Mouse (Mus musculus) leukemia stem cell, adult 10-12 weeks (primary cell): ENCODE measurements around the gene Nwd2. TPM values are rescaled to one million over a fixed set of nuclear protein-coding genes. Genes with fewer than 3 reads are reported as not detected.

ENCODE experiments used
- polyA plus RNA-seq: library from polyadenylated mRNA; stranded (reverse); fragments of >175 nt; gene quantifications from 2 replicates; pipeline ENCODE4 v1.2.3, GENCODE M21; 2012; ENCODE audit warnings: low replicate concordance

The Nwd2 gene
- polyA plus RNA-seq = not detected in 2 replicates

GRCm38 (mm10) chr5:63649070-63649532, at the start of gene Nwd2:
Gene Nwd2 (plus strand): TSS chr5:63649102.

GRCm38 (mm10) chr5:63811819-63812508, 163.1 kb downstream of the Nwd2 start, which contains the start of gene 0610040J01Rik:
Gene 0610040J01Rik (plus strand): TSS chr5:63812363.

Other genes starting within 250 kb of the Nwd2 start
- 0.30 and 0.36 TPM in 2 replicates for gene 0610040J01Rik, start 163.3 kb downstream of the Nwd2 start, polyA plus RNA-seq